Mouse (Mus musculus): ENCODE data around the gene Idh1.

DNA sequence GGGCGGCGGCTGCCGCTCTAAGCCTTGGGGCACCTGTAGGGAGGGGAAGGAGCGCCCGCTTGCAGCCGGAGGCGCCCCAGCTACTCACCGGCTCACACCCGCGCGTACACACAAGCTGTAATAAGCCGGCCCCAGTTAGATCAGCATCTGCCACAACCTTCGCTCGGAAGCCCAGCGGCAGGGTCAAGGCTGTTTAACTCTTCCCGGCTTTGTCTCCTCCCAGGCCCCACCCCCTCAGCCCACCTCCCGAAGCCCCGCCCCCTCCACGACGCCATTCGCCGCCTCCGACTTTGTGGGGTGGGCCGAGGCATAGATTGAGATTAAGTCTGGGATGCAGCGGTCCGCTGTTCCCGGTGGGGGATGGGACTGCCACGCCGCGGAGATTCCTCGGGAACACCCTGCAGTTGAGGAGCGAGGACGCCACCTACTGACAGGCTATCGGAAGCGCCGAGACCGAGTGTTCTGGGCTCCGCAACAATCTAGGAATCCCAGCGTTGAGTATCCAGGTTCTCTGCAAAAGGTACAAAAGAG lies 7.3 kb downstream of the Idh1 start:
- TF ChIP-seq POLR2A (IDR thresholded peaks at IDR 0.05; ENCODE audit: low read depth, low read length) (peak; percentile 81; the same call in 1 of the 2 replicates), CTCF (IDR thresholded peaks at IDR 0.05; ENCODE audit: extremely low read depth, insufficient read length, insufficient replicate concordance, low read depth, low read length) (peak; percentile 83)
